Mouse (Mus musculus) spleen, postnatal 4 days (tissue): ENCODE data around the gene Arnt2.

ENCODE experiments used
- DNase-seq, 2 experiments: peaks; one replicate each; pipeline ENCODE4 v3.0.0; 2022; ENCODE audit warnings: low spot score in 2 of 2

Gene Arnt2

GRCm38 (mm10) chr7:84409896-84410521, at the start of gene Arnt2:
TSS of gene Arnt2 (minus strand) at chr7:84410176.
- no peak for DNase-seq

GRCm38 (mm10) chr7:84451681-84452080, 41.7 kb upstream of the Arnt2 start:
- no peak for DNase-seq

DNA sequence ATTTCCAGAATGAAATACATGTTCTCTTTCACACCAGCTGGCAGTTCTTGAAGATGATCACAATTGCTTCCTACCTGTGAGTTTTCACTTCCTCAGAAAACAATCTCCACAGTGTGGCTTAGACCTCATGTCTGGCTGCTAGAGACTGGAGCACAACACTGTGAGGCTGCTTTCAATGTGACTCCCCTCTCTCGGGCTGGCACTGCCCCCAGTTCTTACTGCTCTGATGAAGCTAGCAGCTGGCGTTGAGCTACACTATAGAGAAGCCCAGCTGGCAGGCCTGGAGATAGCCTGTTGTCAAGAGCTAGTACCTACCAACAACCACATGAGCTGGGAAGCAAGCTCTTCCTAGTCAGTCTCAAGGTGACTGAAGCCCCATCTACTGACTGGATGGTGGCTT, 39.1 kb upstream of the Arnt2 start:
- no peak for DNase-seq

GRCm38 (mm10) chr7:84448512-84448911, 38.5 kb upstream of the Arnt2 start:
- no peak for DNase-seq

GRCm38 (mm10) chr7:84447740-84448435, 37.9 kb upstream of the Arnt2 start:
- DNase-seq: no peak

GRCm38 (mm10) chr7:84447060-84447459, 37.1 kb upstream of the Arnt2 start:
- no peak for DNase-seq

DNA sequence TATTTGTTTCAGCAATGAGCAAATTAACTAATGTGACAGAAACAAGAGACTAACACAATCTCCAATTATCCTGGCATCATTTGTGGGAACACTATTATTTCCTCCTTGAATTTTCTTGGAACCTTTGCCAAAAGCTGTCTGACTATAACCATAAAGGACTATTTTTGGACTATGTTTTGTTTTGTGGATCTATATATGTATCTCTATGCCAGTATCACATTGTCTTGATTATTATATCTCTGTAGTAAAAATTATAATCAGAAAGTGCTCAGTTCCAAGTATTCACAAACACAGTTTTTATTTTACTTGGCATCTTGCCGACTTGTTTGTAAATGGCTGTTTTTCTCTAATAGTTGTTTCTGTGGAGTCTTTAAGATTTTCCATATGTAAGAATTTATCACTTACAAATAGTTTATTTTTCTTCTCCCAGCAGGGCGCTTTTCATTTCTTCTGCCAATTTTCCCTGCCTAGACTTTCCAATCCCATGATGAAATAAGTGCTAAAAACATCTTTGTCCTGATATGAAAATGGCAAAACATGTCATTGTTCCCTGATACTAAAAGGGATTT, 32.5 kb upstream of the Arnt2 start:
- DNase-seq: no peak

DNA sequence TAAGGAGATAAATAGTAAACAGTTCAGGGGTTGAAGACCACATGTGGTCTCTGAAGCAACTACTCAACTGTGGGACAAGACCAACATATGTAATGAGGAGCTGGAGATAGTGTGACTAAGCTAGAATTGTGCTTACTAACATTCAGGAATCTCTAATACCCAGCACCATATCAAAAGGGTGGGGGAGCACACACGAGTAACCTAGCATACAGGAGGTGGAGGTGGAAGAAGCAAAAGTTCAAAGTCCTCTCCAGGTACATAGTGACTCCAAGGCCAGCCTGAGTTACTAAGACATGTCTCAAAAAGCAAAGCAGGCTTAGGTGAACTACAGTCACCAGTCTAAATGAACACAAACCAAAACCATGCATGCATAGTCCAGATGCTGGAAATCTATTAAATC, 29.6 kb upstream of the Arnt2 start:
- no peak for DNase-seq

GRCm38 (mm10) chr7:84434901-84435300, 24.9 kb upstream of the Arnt2 start:
- DNase-seq: no peak

DNA sequence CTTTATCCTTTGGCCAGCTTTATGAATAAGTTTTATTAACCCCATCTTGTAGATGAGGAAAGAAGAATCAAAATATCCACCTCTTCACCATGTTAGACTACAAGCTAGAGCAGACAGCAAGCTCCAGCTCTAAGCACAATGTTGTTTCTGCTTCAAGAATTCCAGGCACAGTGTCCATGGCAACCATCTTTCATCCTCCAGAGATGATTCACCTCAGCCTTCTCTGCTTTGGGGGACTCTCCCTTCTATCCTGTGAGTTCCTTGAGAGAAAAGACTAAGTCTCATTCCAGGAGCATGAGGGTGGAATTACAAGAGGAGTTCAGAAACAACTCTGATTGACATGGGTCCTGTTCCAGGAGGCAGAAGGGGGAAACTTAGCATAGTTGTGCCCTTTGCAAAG, 22.2 kb upstream of the Arnt2 start:
- no peak for DNase-seq

DNA sequence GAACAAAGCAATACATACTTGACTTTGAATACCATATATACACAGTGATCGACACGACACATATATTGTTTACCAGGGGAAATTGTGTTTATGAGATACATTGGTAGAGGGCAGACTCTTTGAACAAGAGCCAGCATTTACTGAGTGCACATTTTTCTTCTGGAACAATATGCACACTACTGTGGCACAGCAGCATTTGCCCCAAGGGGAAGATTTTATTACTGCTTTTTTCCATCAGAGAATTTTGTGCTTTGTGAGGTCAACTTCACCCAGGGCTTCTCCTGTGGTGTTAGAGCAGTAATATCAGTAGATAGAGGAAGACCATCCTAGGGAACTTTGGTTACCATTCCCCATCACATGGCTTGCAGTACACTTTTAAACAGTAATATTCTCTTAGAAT, 17.2 kb upstream of the Arnt2 start:
- DNase-seq: no peak

GRCm38 (mm10) chr7:84424670-84425385, 14.9 kb upstream of the Arnt2 start:
- no peak for DNase-seq

- no peak for DNase-seq
Observed at GRCm38 (mm10) chr7:84421753-84422152, 11.8 kb upstream of the Arnt2 start.

- DNase-seq: no peak
Observed at GRCm38 (mm10) chr7:84421291-84421665, 11.3 kb upstream of the Arnt2 start.

- DNase-seq: no peak
Observed at GRCm38 (mm10) chr7:84420581-84421290, 10.8 kb upstream of the Arnt2 start.

DNA sequence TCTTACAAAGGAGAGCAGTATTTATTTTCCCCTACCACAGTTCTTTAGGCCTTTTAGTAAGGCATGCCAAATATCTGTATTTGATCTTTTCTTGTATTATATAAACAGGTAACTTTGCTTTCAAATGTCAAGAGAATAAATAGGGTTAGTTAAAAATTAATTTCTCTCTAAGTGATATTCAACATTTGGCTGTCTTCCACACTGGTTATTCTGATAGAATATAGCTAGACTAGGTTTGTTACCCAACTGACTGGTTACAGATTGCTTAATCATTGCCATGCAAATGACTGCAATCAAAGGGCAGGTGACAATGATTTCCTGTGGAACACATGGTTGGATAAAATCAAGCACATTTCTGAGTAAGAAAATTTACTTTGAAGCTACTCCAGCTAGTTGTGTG, 7.5 kb upstream of the Arnt2 start:
- DNase-seq: no peak

DNA sequence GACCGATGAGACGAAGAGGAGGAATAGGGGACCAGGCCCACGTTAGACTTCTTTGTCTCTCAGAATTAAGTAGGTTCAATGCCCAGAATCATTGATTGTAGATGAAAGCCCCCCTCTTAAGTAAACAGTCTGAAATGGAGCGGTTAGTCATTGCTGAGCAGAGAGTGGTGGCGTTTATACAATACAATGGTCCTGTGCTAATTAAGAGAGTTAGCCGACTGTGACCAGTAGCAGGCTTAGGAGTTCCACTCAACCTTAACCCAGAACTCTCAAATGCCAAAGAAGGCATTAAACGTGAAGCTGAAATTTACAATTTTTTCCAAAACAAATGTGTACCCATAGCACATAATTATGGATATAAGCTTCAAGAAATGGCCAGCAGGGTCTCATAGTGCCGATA, 2.6 kb upstream of the Arnt2 start:
- DNase-seq: no peak

DNA sequence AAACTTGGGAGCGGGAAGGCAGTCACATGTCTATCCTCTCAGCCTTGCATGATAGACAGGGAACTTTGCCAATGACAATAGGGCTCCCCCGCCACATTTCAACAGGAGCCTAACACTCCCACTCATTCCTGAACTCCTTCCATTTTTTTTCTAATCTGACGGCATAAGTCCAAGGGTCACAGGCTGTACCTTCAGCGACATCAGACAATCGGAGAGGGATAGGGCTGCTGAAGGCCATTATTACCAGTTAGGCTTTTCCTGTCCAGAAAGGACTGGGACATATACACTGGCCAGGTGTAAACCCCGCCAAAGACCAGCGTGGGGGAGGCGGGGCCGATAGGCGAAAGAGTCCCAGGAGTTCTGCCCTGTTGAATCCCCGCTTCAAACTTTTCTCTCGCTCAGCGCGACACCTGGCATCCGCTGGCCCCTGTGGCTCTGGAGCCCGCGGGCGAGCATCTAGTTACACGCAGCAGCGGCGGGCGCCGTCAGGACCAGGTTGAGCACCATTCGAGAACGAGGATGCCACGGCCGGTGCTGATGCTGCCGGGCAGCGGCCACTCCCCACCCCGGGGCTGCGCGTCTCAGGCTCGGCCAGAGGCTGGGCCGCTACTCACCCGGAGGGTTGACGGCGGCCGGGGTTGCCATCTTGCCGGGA, 608 bp downstream of the Arnt2 start:
- DNase-seq: no peak

DNA sequence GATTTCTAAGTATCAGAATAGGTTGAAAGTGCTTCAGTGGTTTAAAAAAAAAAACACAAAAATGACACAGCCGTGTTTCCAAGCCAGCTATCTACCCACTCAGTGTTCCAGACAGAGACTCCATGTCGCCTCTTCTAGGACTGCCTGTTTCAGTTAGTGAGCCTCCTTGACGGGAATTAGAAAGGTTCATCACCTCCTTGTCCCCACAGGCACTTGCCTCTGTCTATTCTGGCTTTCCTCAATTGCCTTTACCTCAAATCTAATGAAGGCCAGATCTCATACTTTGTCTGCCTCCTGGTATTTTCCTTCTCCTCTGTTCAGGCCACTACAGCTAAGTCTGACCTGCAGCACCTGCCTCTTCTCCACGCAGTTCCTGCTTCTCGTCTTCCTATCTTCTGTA, 1.7 kb downstream of the Arnt2 start:
- no peak for DNase-seq

GRCm38 (mm10) chr7:84403371-84403770, 6.6 kb downstream of the Arnt2 start:
- no peak for DNase-seq

GRCm38 (mm10) chr7:84401641-84402455, 8.1 kb downstream of the Arnt2 start:
- no peak for DNase-seq
